Mouse (Mus musculus) spleen, embryonic (tissue): ENCODE results near the gene Foxl1.

Experiments
- CTCF ChIA-PET: fragments of 350-600 bp; sonication (Branson Sonifier 250); formaldehyde crosslinking; loops from one replicate; lab custom pipeline; 2022; lab: Charles Lee

Gene Foxl1

GRCm38 (mm10) chr8:121092627-121093026, 35.1 kb upstream of the Foxl1 start:
- CTCF ChIA-PET: interaction anchor here (0.6 kb wide), 1 partner anchor 455 kb away, joined by 3 read pairs; no protein-coding TSS in a partner anchor

GRCm38 (mm10) chr8:121093496-121093895, 34.2 kb upstream of the Foxl1 start:
- CTCF ChIA-PET: no interaction called here

GRCm38 (mm10) chr8:121104049-121104818, 23.5 kb upstream of the Foxl1 start:
- CTCF ChIA-PET: interaction anchor here (0.7 to 1.9 kb wide), 2 partner anchors 14 to 467 kb away, joined by 5 read pairs; no protein-coding TSS in a partner anchor

- CTCF ChIA-PET: interaction anchor here (0.8 kb wide), 1 partner anchor 10 kb away, joined by 3 read pairs; no protein-coding TSS in a partner anchor
Measured at GRCm38 (mm10) chr8:121107668-121108656, 19.8 kb upstream of the Foxl1 start, which contains the start of gene Mthfsd. Gene Mthfsd (minus strand): TSS chr8:121108392.

- CTCF ChIA-PET: interaction anchor here (0.8 kb wide), 1 partner anchor 9 kb away, joined by 3 read pairs; no protein-coding TSS in a partner anchor
Measured at GRCm38 (mm10) chr8:121108657-121109056, 19.1 kb upstream of the Foxl1 start.

GRCm38 (mm10) chr8:121111145-121111907, 16.4 kb upstream of the Foxl1 start:
- CTCF ChIA-PET: interaction anchor here (0.7 kb wide), 1 partner anchor 402 kb away, joined by 5 read pairs; no protein-coding TSS in a partner anchor

- CTCF ChIA-PET: no interaction called here
Measured at GRCm38 (mm10) chr8:121113261-121113660, 14.5 kb upstream of the Foxl1 start.

- CTCF ChIA-PET: interaction anchor here (0.6 kb wide), 1 partner anchor 484 kb away, joined by 4 read pairs; no protein-coding TSS in a partner anchor
Measured at GRCm38 (mm10) chr8:121115136-121115535, 12.6 kb upstream of the Foxl1 start.

- CTCF ChIA-PET: interaction anchor here (0.6 kb wide), 1 partner anchor 483 kb away, joined by 4 read pairs; no protein-coding TSS in a partner anchor
Measured at GRCm38 (mm10) chr8:121115948-121116347, 11.8 kb upstream of the Foxl1 start, which contains the start of gene Foxc2. Gene Foxc2 (plus strand): TSS chr8:121116171.

GRCm38 (mm10) chr8:121116591-121117185, 11.1 kb upstream of the Foxl1 start:
- CTCF ChIA-PET: no interaction called here

GRCm38 (mm10) chr8:121117186-121117651, 10.5 kb upstream of the Foxl1 start:
- CTCF ChIA-PET: no interaction called here

- CTCF ChIA-PET: interaction anchor here (0.7 to 1.2 kb wide), 3 partner anchors 9 to 139 kb away, joined by 3 to 5 read pairs (median 3); no protein-coding TSS in a partner anchor
Measured at GRCm38 (mm10) chr8:121117906-121118305, 9.8 kb upstream of the Foxl1 start.

GRCm38 (mm10) chr8:121118634-121119420, 8.9 kb upstream of the Foxl1 start:
- CTCF ChIA-PET: interaction anchor here (0.9 to 1.2 kb wide), 2 partner anchors 10 to 14 kb away, joined by 3 to 5 read pairs; no protein-coding TSS in a partner anchor

GRCm38 (mm10) chr8:121119635-121120455, 7.9 kb upstream of the Foxl1 start:
- CTCF ChIA-PET: no interaction called here

- CTCF ChIA-PET: no interaction called here
Measured at GRCm38 (mm10) chr8:121120456-121121419, 7.0 kb upstream of the Foxl1 start.

GRCm38 (mm10) chr8:121121704-121122103, 6.0 kb upstream of the Foxl1 start:
- CTCF ChIA-PET: no interaction called here

GRCm38 (mm10) chr8:121122368-121122767, 5.4 kb upstream of the Foxl1 start:
- CTCF ChIA-PET: no interaction called here
